Mouse (Mus musculus) heart, embryonic 11.5 days (tissue): ENCODE results near the gene Dhx37. TPM values are rescaled to one million over a fixed set of nuclear protein-coding genes. Genes with fewer than 3 reads are reported as not detected.

Experiments used
- ATAC-seq: fragments of 200-750 bp; cut with Nextera tagmentation; replicated peaks from 2 replicates; pipeline ENCODE4 v1.8.0; 2017; ENCODE audit warnings: moderate library complexity; ENCODE audit not compliant: insufficient number of reproducible peaks, low FRiP score, low TSS enrichment
- H3K27ac ChIP-seq: fragments of 300-500 bp; sonication (generic); 2 replicates; pipeline ENCODE4 v1.5.1; 2014; ENCODE audit warnings: mild to moderate bottlenecking, low read depth, low read length
- H3K27me3 ChIP-seq: fragments of 300-500 bp; sonication (generic); 2 replicates; pipeline ENCODE4 v1.6.1; 2014; ENCODE audit warnings: mild to moderate bottlenecking, low read length, mixed read lengths; ENCODE audit not compliant: control insufficient read depth, insufficient read depth
- H3K36me3 ChIP-seq: fragments of 300-500 bp; sonication (generic); 2 replicates; pipeline ENCODE4 v1.6.1; 2014; ENCODE audit warnings: mild to moderate bottlenecking, low read length, moderate library complexity, mixed read lengths; ENCODE audit not compliant: control insufficient read depth, insufficient read depth
- H3K4me1 ChIP-seq: fragments of 300-500 bp; sonication (generic); 2 replicates; pipeline ENCODE4 v1.6.1; 2014; ENCODE audit warnings: low read length; ENCODE audit not compliant: control insufficient read depth, insufficient read depth
- H3K4me2 ChIP-seq: fragments of 300-500 bp; sonication (generic); 2 replicates; pipeline ENCODE4 v1.6.1; 2014; ENCODE audit warnings: mild to moderate bottlenecking, moderate library complexity
- H3K4me3 ChIP-seq: fragments of 300-500 bp; sonication (generic); 2 replicates; pipeline ENCODE4 v1.5.1; 2014; ENCODE audit warnings: low read depth, low read length
- H3K9ac ChIP-seq: fragments of 300-500 bp; sonication (generic); 2 replicates; pipeline ENCODE4 v1.6.1; 2014; ENCODE audit warnings: mild to moderate bottlenecking, low read depth, low read length, moderate library complexity
- H3K9me3 ChIP-seq: fragments of 300-500 bp; sonication (generic); replicated peaks from 2 replicates; pipeline ENCODE4 v1.6.1; 2016; ENCODE audit warnings: low read length; ENCODE audit not compliant: control insufficient read depth
- WGBS: fragments of 180-500 bp; shearing (Covaris S2); extraction: QIAGEN DNeasy Blood & Tissue Kit; methylation state at CpG from one replicate; pipeline ENCODE4 v1.1.7; 2014; ENCODE audit not compliant: insufficient replicate concordance; 5-methylcytosine and 5-hydroxymethylcytosine counted together
- polyA plus RNA-seq: library from polyadenylated mRNA; unstranded; fragments of >200 nt; fragmentation: Nextera tagmentation; extraction: Ambion mirVana; gene quantifications from 2 replicates; pipeline ENCODE4 v1.2.1, GENCODE M21; 2014

Gene Dhx37
- polyA plus RNA-seq, 1 experiment from 2014 or later, result 10.6 TPM

- H3K27me3 ChIP-seq, result no peaks in the 10 kb centered on the region
- 0 out of 2 replicates have a peak overlapping the region, but pooled peaks have one; percentile 10 for H3K9ac ChIP-seq
- H3K9me3 ChIP-seq, result no peaks in the 10 kb centered on the region
- no peak for ATAC-seq
- no peak overlapping the region for H3K4me3 ChIP-seq
- no peaks in the 10 kb centered on the region for H3K36me3 ChIP-seq
- H3K4me1 ChIP-seq, result 0 out of 2 replicates have a peak, but pooled peaks cover 2% of the 10 kb centered on the region
- H3K4me2 ChIP-seq, result no peak overlapping the region
- H3K27ac ChIP-seq, result no peak overlapping the region
- WGBS, result 43% methylated on average over 10 of the region's 10 CpGs
Observed at GRCm38 (mm10) chr5:125461868-125462445, 28.0 kb upstream of the Dhx37 start.

GRCm38 (mm10) chr5:125460574-125460973, 26.7 kb upstream of the Dhx37 start:
- Histone ChIP-seq H3K4me1 (0 out of 2 replicates have a peak, but pooled peaks cover 2% of the 10 kb centered on the region), H3K36me3 (no peaks in the 10 kb centered on the region), H3K4me3 (no peak overlapping the region), H3K27me3 (no peaks in the 10 kb centered on the region), H3K9ac (no peak overlapping the region), H3K27ac (no peak overlapping the region), H3K9me3 (no peaks in the 10 kb centered on the region), H3K4me2 (no peak overlapping the region)
- ATAC-seq, result no peak
- WGBS, result 82% methylated on average over 3 of the region's 3 CpGs

DNA sequence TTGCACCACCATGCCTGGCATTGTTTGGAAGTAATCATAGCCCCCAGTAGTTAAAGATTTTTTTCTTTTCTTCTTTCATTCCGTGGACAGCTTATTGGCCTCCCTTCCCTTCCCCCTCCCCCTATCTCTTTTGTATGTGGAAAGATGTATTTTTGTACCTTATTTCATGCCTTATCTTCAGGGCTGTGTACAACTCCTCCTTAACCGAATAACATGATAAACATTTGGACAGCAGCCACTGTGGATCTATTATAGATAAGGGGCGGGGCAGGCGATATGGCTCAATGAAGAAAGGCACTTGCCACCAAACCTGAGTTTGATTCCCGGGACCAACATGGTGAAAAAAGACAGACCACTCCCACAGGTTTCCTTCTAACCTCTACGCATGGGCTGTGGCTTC, 23.6 kb upstream of the Dhx37 start:
- 82% methylated on average over 6 of the region's 6 CpGs for WGBS
- Histone ChIP-seq H3K9ac (no peak overlapping the region), H3K4me2 (no peak overlapping the region), H3K9me3 (no peaks in the 10 kb centered on the region), H3K36me3 (peaks cover 7% of the 10 kb centered on the region), H3K27me3 (no peaks in the 10 kb centered on the region), H3K27ac (no peak overlapping the region), H3K4me1 (no peaks in the 10 kb centered on the region), H3K4me3 (no peak overlapping the region)
- ATAC-seq, result no peak

- Histone ChIP-seq H3K4me3 (no peak overlapping the region), H3K4me2 (no peak overlapping the region), H3K36me3 (peaks cover 7% of the 10 kb centered on the region), H3K9ac (no peak overlapping the region), H3K9me3 (no peaks in the 10 kb centered on the region), H3K4me1 (no peaks in the 10 kb centered on the region), H3K27ac (no peak overlapping the region), H3K27me3 (no peaks in the 10 kb centered on the region)
- ATAC-seq, result no peak
- 82% methylated on average over 6 of the region's 6 CpGs for WGBS
Observed at GRCm38 (mm10) chr5:125456100-125456499, 22.2 kb upstream of the Dhx37 start.

- no peaks in the 10 kb centered on the region for H3K27me3 ChIP-seq
- no peak overlapping the region for H3K4me2 ChIP-seq
- no peak for ATAC-seq
- H3K27ac ChIP-seq, result no peak overlapping the region
- peaks cover 9% of the 10 kb centered on the region for H3K36me3 ChIP-seq
- no peaks in the 10 kb centered on the region for H3K4me1 ChIP-seq
- H3K4me3 ChIP-seq, result no peak overlapping the region
- whole genome bisulfite sequencing, result 91% methylated on average over 9 of the region's 9 CpGs
- H3K9ac ChIP-seq, result no peak overlapping the region
- no peaks in the 10 kb centered on the region for H3K9me3 ChIP-seq
Observed at GRCm38 (mm10) chr5:125452573-125452972, 18.7 kb upstream of the Dhx37 start.

GRCm38 (mm10) chr5:125449306-125449705, 15.4 kb upstream of the Dhx37 start:
- Histone ChIP-seq H3K9ac (no peak overlapping the region), H3K27ac (no peak overlapping the region), H3K4me1 (no peaks in the 10 kb centered on the region), H3K4me2 (no peak overlapping the region), H3K4me3 (no peak overlapping the region), H3K9me3 (no peaks in the 10 kb centered on the region), H3K27me3 (no peaks in the 10 kb centered on the region), H3K36me3 (peaks cover 4% of the 10 kb centered on the region; the same call in 1 of the 2 replicates)
- no peak for ATAC-seq
- 60% methylated on average over 5 of the region's 5 CpGs for WGBS

DNA sequence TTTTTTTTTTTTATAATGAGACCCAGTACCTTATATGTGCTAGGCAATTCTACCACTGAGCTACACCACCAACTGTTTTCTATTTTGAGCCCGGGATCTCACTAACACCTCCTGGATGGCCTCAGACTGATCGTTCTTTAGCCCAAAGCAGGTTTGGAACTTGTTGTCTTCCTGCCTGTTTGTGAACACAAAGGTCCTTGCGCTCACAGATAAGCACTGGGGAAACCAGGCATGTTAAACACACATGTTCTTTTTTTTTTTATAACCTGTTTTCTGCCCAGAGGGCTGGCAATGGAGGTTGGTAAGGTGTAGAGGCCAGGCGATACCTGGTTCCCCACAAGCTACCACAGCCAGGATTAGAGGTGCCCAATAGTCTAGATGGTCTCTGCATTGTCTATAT, 14.7 kb upstream of the Dhx37 start:
- Histone ChIP-seq H3K27me3 (no peaks in the 10 kb centered on the region), H3K9me3 (no peaks in the 10 kb centered on the region), H3K36me3 (peaks cover 2% of the 10 kb centered on the region; the same call in 1 of the 2 replicates), H3K9ac (no peak overlapping the region), H3K4me3 (no peak overlapping the region), H3K4me2 (no peak overlapping the region), H3K27ac (no peak overlapping the region), H3K4me1 (no peaks in the 10 kb centered on the region)
- 82% methylated on average over 4 of the region's 4 CpGs for WGBS
- ATAC-seq, result no peak

DNA sequence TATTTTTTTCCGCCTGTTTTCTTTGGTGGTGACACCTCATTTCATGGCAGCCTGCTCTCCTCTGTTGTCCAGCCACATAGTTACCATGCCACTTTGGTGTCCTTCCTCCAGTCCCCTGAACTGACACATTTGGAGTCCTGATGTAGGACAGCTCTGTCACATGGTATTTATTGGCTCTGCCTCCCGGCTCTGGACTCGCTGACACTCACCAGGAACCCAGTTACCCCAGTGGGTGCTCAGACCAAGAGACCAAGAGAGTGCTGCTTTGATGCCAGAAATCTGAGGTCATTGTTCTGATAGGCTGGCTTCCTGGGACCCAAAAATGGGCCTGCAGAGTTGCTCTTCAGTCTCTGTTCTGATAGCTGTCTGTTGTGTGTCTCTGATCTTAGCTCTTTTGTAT, 14.1 kb upstream of the Dhx37 start:
- Histone ChIP-seq H3K9ac (no peak overlapping the region), H3K27ac (no peak overlapping the region), H3K4me2 (no peak overlapping the region), H3K27me3 (no peaks in the 10 kb centered on the region), H3K4me1 (no peaks in the 10 kb centered on the region), H3K9me3 (no peaks in the 10 kb centered on the region), H3K4me3 (no peak overlapping the region), H3K36me3 (peaks cover 2% of the 10 kb centered on the region; the same call in 1 of the 2 replicates)
- ATAC-seq, result no peak
- WGBS, result 79% methylated on average over 3 of the region's 3 CpGs

DNA sequence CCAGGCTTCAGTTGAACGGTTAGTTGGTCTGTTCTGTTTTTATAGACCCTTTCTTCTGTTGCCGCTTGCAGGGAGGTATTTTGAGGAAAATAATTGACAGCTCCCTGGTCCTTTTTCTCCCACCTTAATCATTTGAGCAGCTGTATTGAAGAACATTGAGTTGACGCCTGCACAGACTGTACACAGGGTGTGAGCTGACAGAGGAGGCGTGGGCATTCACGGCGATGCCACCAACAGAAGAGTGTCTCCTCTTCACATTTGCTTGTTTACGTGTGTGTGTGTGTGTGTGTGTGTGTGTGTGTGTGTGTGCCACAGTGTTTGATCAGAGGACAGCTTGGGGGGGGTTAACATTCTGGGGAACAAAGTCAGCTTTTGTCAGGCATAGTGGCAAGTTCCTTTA, 12.4 kb upstream of the Dhx37 start:
- no peak for ATAC-seq

More for the DNA sequence above, 12.4 kb upstream of the Dhx37 start:
- Histone ChIP-seq H3K4me3 (no peak overlapping the region), H3K9ac (no peak overlapping the region), H3K36me3 (peaks cover 2% of the 10 kb centered on the region; the same call in 1 of the 2 replicates), H3K4me2 (no peak overlapping the region), H3K27me3 (no peaks in the 10 kb centered on the region), H3K27ac (no peak overlapping the region), H3K4me1 (no peaks in the 10 kb centered on the region), H3K9me3 (no peaks in the 10 kb centered on the region)
- WGBS, result 82% methylated on average over 7 of the region's 7 CpGs
